Mouse (Mus musculus) G1E (cell line): ENCODE results near the gene Cyct.

ENCODE experiments used
- CTCF ChIP-seq: IDR thresholded peaks from 2 replicates; pipeline ENCODE4 v1.5.1; 2012; ENCODE audit warnings: low read depth, low read length, inconsistent platforms, mixed read lengths
- TAL1 ChIP-seq: conservative IDR thresholded peaks from 2 replicates; pipeline ENCODE4 v1.6.1; 2012; ENCODE audit warnings: low read depth, low read length, inconsistent platforms, mixed read lengths

- TF ChIP-seq CTCF (no peak), TAL1 (no peak)
These were observed 30.2 kb downstream of the Cyct start for GRCm38 (mm10) chr2:76330081-76330480.
